Mouse (Mus musculus) regulatory T cell (primary cell): ENCODE data around the gene Pon1.
"Not testable (repeated sequence)": the region's sequence is repeated elsewhere in the genome, so short reads cannot be mapped to it uniquely, and the experiment has no call there.

ENCODE experiments used
- in situ Hi-C: fragments of 300-600 bp; cut with MboI, MseI; formaldehyde crosslinking; loops from one replicate; pipeline ENCODE4 v1.15.1; 2025; ENCODE audit warnings: high pct_unique_total_duplicates

Gene Pon1

GRCm38 (mm10) chr6:5193693-5194092, at the start of gene Pon1:
Gene Pon1 (minus strand): TSS chr6:5193946.
- in situ Hi-C loops: no loop called here

- in situ Hi-C loops: no loop called here
These were observed 45.1 kb upstream of the Pon1 start for GRCm38 (mm10) chr6:5238799-5239198.

GRCm38 (mm10) chr6:5237510-5237909, 43.8 kb upstream of the Pon1 start:
- in situ Hi-C loops: no loop called here

GRCm38 (mm10) chr6:5236843-5237371, 43.2 kb upstream of the Pon1 start:
- in situ Hi-C loops: no loop called here

GRCm38 (mm10) chr6:5234563-5234962, 40.8 kb upstream of the Pon1 start:
- in situ Hi-C loops: no loop called here

- in situ Hi-C loops: no loop called here
These were observed 40.1 kb upstream of the Pon1 start for GRCm38 (mm10) chr6:5233812-5234211.

- in situ Hi-C loops: no loop called here
These were observed 38.3 kb upstream of the Pon1 start for GRCm38 (mm10) chr6:5232022-5232421.

GRCm38 (mm10) chr6:5230261-5230660, 36.5 kb upstream of the Pon1 start:
- in situ Hi-C loops: no loop called here

- in situ Hi-C loops: not testable (repeated sequence)
These were observed 29.8 kb upstream of the Pon1 start for GRCm38 (mm10) chr6:5223551-5223950.

GRCm38 (mm10) chr6:5222080-5222479, 28.3 kb upstream of the Pon1 start:
- in situ Hi-C loops: no loop called here

- in situ Hi-C loops: no loop called here
These were observed 24.4 kb upstream of the Pon1 start for GRCm38 (mm10) chr6:5218190-5218589.

GRCm38 (mm10) chr6:5207817-5208216, 14.1 kb upstream of the Pon1 start:
- in situ Hi-C loops: no loop called here

- in situ Hi-C loops: no loop called here
These were observed 6.2 kb upstream of the Pon1 start for GRCm38 (mm10) chr6:5199916-5200315.

GRCm38 (mm10) chr6:5199376-5199905, 5.7 kb upstream of the Pon1 start:
- in situ Hi-C loops: no loop called here

GRCm38 (mm10) chr6:5198590-5198989, 4.8 kb upstream of the Pon1 start:
- in situ Hi-C loops: no loop called here

- in situ Hi-C loops: no loop called here
These were observed 3.0 kb downstream of the Pon1 start for GRCm38 (mm10) chr6:5190761-5191160.

- in situ Hi-C loops: no loop called here
These were observed 4.2 kb downstream of the Pon1 start for GRCm38 (mm10) chr6:5189507-5189906.

- in situ Hi-C loops: no loop called here
These were observed 4.8 kb downstream of the Pon1 start for GRCm38 (mm10) chr6:5188938-5189337.

GRCm38 (mm10) chr6:5188036-5188435, 5.7 kb downstream of the Pon1 start:
- in situ Hi-C loops: no loop called here

- in situ Hi-C loops: no loop called here
These were observed 6.2 kb downstream of the Pon1 start for GRCm38 (mm10) chr6:5187586-5187985.

GRCm38 (mm10) chr6:5186229-5186950, 7.4 kb downstream of the Pon1 start:
- in situ Hi-C loops: no loop called here

- in situ Hi-C loops: no loop called here
These were observed 13.1 kb downstream of the Pon1 start for GRCm38 (mm10) chr6:5180645-5181044.

GRCm38 (mm10) chr6:5179189-5179588, 14.6 kb downstream of the Pon1 start:
- in situ Hi-C loops: no loop called here
